Mouse (Mus musculus) bone marrow macrophage, adult 2 months (primary cell): ENCODE data around the gene Gck.

ENCODE experiments used
- CTCF ChIP-seq: IDR thresholded peaks from 2 replicates; pipeline ENCODE4 v1.5.1; 2012; ENCODE audit warnings: low read depth, mild to moderate bottlenecking, low read length, moderate library complexity
- POLR2A ChIP-seq: IDR thresholded peaks from 2 replicates; pipeline ENCODE4 v1.6.1; 2012; ENCODE audit warnings: mild to moderate bottlenecking, low read depth, low read length, borderline replicate concordance

- no peak for TF ChIP-seq CTCF
- no peak for TF ChIP-seq POLR2A
Observed at GRCm38 (mm10) chr11:5893807-5894206, 56.1 kb downstream of the Gck start.
